In the genomic region with DNA sequence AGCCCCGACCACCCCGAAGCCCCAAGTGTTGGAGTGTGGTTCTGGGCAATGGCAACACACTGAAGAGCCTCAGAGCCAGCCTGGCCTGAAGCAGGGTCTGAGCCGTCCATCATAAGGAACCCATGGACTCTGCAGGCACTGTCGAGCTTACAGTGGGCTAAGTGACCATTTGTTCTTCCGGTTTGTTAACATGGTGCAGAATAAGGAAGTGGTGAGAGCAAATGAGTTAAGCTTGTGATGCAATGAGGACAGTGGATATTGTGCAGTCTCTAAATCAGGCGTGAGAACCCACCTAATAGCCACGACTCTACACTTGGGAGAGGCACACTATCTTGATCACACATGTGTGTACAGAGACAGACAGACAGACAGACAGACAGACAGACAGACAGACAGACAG, we compare ENCODE assay signal across 25 mouse cellular contexts. TPM values are rescaled to one million over a fixed set of nuclear protein-coding genes. Genes with fewer than 3 reads are reported as not detected.
A peak's percentile ranks its signal among the peaks of the same experiment; 100 is the strongest.
DNase-seq lines count a peak whose midpoint lies in the region; ATAC-seq and TF ChIP-seq lines count a peak whose summit lies in the region.
"Had no signal": no experiment of that assay in that cellular context is flagged by ENCODE, and none has a peak within 500 bp of the region (broad histone marks: within the 10 kb centered on the region; RNA-seq: fewer than 3 reads in every experiment).

No protein-coding gene starts in this region.

- no peak overlapping the region for H3K4me3 ChIP-seq in liver, embryonic 13.5 days (replicated peaks)
- peak overlapping the region; percentile 22; the same call in 1 of the 2 replicates for H3K4me3 ChIP-seq in bone marrow macrophage, adult 2 months (ENCODE audit: insufficient read depth, low read length)
- H3K4me3 ChIP-seq in megakaryocyte, embryonic 14.5 days (replicated peaks) = peak overlapping the region; percentile 29
- no peak overlapping the region for H3K4me3 ChIP-seq in embryonic facial prominence, embryonic 10.5 days
- H3K4me3 ChIP-seq: forebrain, embryonic 12.5 days; heart, embryonic 15.5 days; midbrain, embryonic 12.5 days had no signal

- no peak overlapping the region for H3K9ac ChIP-seq in liver, embryonic 13.5 days
- H3K9ac ChIP-seq: forebrain, embryonic 12.5 days; heart, embryonic 15.5 days; liver, embryonic 14.5 days; midbrain, embryonic 12.5 days had no signal

- no peaks in the 10 kb centered on the region for H3K9me3 ChIP-seq in liver, embryonic 13.5 days (replicated peaks)
- no peaks in the 10 kb centered on the region for H3K9me3 ChIP-seq in megakaryocyte, embryonic 14.5 days
- no peaks in the 10 kb centered on the region for H3K9me3 ChIP-seq in embryonic facial prominence, embryonic 10.5 days
- H3K9me3 ChIP-seq: forebrain, embryonic 12.5 days; heart, embryonic 15.5 days; midbrain, embryonic 12.5 days had no signal

- no peaks in the 10 kb centered on the region for H3K36me3 ChIP-seq in liver, embryonic 13.5 days
- H3K36me3 ChIP-seq in megakaryocyte, embryonic 14.5 days (replicated peaks; ENCODE audit: low read length) = no peaks in the 10 kb centered on the region
- H3K36me3 ChIP-seq in embryonic facial prominence, embryonic 10.5 days (replicated peaks) = no peaks in the 10 kb centered on the region
- H3K36me3 ChIP-seq: forebrain, embryonic 12.5 days; heart, embryonic 15.5 days; midbrain, embryonic 12.5 days had no signal

- no peaks in the 10 kb centered on the region for H3K4me1 ChIP-seq in liver, embryonic 13.5 days (replicated peaks)
- H3K4me1 ChIP-seq in bone marrow macrophage, adult 2 months (ENCODE audit: control insufficient read depth, insufficient read depth, low read length) = peaks cover 13% of the 10 kb centered on the region
- H3K4me1 ChIP-seq in megakaryocyte, embryonic 14.5 days = peaks cover 11% of the 10 kb centered on the region
- H3K4me1 ChIP-seq in embryonic facial prominence, embryonic 10.5 days = peaks cover 6% of the 10 kb centered on the region; the same call in 1 of the 2 replicates
- H3K4me1 ChIP-seq: forebrain, embryonic 12.5 days; heart, embryonic 15.5 days; midbrain, embryonic 12.5 days had no signal

- no peak for DNase-seq in liver, embryonic 13.5 days
- no peak for DNase-seq in liver
- peak; percentile 79 for DNase-seq in 416B (ENCODE audit: low read depth)
- no peak for DNase-seq in cerebellum, postnatal 36 days
- DNase-seq in embryonic facial prominence, embryonic 10.5 days (ENCODE audit: low spot score) = no peak
- no peak for DNase-seq in left cerebral cortex, postnatal 10 days (ENCODE audit: extremely low spot score in 1 of 2, low spot score in 2 of 2)
- DNase-seq: adrenal gland, adult 8-10 months; cerebellum, postnatal 10 days; heart, postnatal 4 days; kidney, adult 18-20 months; kidney, postnatal 10 days; left cerebral cortex, postnatal 4 days; retina, postnatal 1 day had no signal

- TF ChIP-seq CTCF in bone marrow macrophage, adult 2 months (IDR thresholded peaks at IDR 0.05; ENCODE audit: low read depth, low read length) = no peak

- no peak for TF ChIP-seq POLR2A in bone marrow macrophage, adult 2 months (IDR thresholded peaks at IDR 0.05; ENCODE audit: borderline replicate concordance, low read depth, low read length)

- intact Hi-C loops in left cerebral cortex, postnatal 10 days (cut with DNase I) = no loop called here

- H3K4me2 ChIP-seq in liver, embryonic 13.5 days = no peak overlapping the region
- H3K4me2 ChIP-seq: forebrain, embryonic 12.5 days; heart, embryonic 15.5 days; midbrain, embryonic 12.5 days had no signal

- 24% methylated on average over 7 of the region's 7 CpGs for WGBS in liver, embryonic 13.5 days (ENCODE audit: insufficient replicate concordance)
- 77% methylated on average over 7 of the region's 7 CpGs for WGBS in embryonic facial prominence, embryonic 10.5 days

- no peak overlapping the region for H3K27ac ChIP-seq in liver, embryonic 13.5 days
- H3K27ac ChIP-seq in bone marrow macrophage, adult 2 months (ENCODE audit: insufficient read depth, low read depth, low read length) = peak overlapping the region; percentile 66
- no peak overlapping the region for H3K27ac ChIP-seq in embryonic facial prominence, embryonic 10.5 days (replicated peaks)
- H3K27ac ChIP-seq: forebrain, embryonic 12.5 days; heart, embryonic 15.5 days; hindbrain, postnatal 0 days; liver, embryonic 14.5 days; midbrain, embryonic 12.5 days had no signal

- ATAC-seq in liver, embryonic 13.5 days (ENCODE audit: low read depth) = 0 out of 2 replicates have a peak, but pooled peaks have one; percentile 29
- ATAC-seq: hindbrain, postnatal 0 days had no signal

- H3K27me3 ChIP-seq in liver, embryonic 13.5 days = no peaks in the 10 kb centered on the region
- peaks cover 30% of the 10 kb centered on the region for H3K27me3 ChIP-seq in megakaryocyte, embryonic 14.5 days (replicated peaks)
- H3K27me3 ChIP-seq in embryonic facial prominence, embryonic 10.5 days (replicated peaks; ENCODE audit: low read depth, poor library complexity, severe bottlenecking) = no peaks in the 10 kb centered on the region
- H3K27me3 ChIP-seq: Patski had no signal

RNA-seq across cellular contexts. Expression of gene Fut4, which starts 6.4 kb away (rescaled TPM):
- 0.64 and 0.69 TPM in 2 replicates for polyA plus RNA-seq in liver, embryonic 13.5 days (2015; fragmentation: Nextera tagmentation; extraction: Ambion mirVana)
- 2.4 and 3.0 TPM in 2 replicates for polyA plus RNA-seq in bone marrow macrophage, adult 2 months (2012; ENCODE audit: insufficient read depth, insufficient read length, missing spikeins)
- polyA plus RNA-seq in megakaryocyte, embryonic 14.5 days (2012; ENCODE audit: insufficient read depth, low replicate concordance) = 0.02 TPM in 1 of 2 replicates, not detected in the other
- polyA plus RNA-seq in embryonic facial prominence, embryonic 10.5 days (2016; fragmentation: Nextera tagmentation; extraction: Ambion mirVana) = 6.3 and 7.6 TPM in 2 replicates
- total RNA-seq in left cerebral cortex, postnatal 10 days (2021) = under 1 TPM; 0.49 to 0.54 TPM

RNA-seq across cellular contexts. Expression of gene 1700012B09Rik, which starts 12.2 kb away (rescaled TPM):
- not detected in 2 replicates for polyA plus RNA-seq in liver, embryonic 13.5 days (2015; fragmentation: Nextera tagmentation; extraction: Ambion mirVana)
- not detected in 2 replicates for polyA plus RNA-seq in bone marrow macrophage, adult 2 months (2012; ENCODE audit: insufficient read depth, insufficient read length, missing spikeins)
- not detected in 2 replicates for polyA plus RNA-seq in megakaryocyte, embryonic 14.5 days (2012; ENCODE audit: insufficient read depth, low replicate concordance)
- 0.23 and 0.54 TPM in 2 replicates for polyA plus RNA-seq in embryonic facial prominence, embryonic 10.5 days (2016; fragmentation: Nextera tagmentation; extraction: Ambion mirVana)
- total RNA-seq in left cerebral cortex, postnatal 10 days (2021) = not detected
- total RNA-seq: adrenal gland, adult 8-10 months; gastrocnemius, adult 8-10 months; heart, adult 8-10 months; heart, postnatal 4 days; left cerebral cortex, adult 18-20 months had no signal
- polyA plus RNA-seq: liver, embryonic 14.5 days; Patski had no signal

RNA-seq across cellular contexts. Expression of gene Piwil4, which starts 18.1 kb away (rescaled TPM):
- polyA plus RNA-seq in liver, embryonic 13.5 days (2015; fragmentation: Nextera tagmentation; extraction: Ambion mirVana) = 0.07 and 0.09 TPM in 2 replicates
- polyA plus RNA-seq in bone marrow macrophage, adult 2 months (2012; ENCODE audit: insufficient read depth, insufficient read length, missing spikeins) = not detected in 2 replicates
- not detected in 2 replicates for polyA plus RNA-seq in megakaryocyte, embryonic 14.5 days (2012; ENCODE audit: insufficient read depth, low replicate concordance)
- 0.23 TPM in 1 of 2 replicates, not detected in the other for polyA plus RNA-seq in embryonic facial prominence, embryonic 10.5 days (2016; fragmentation: Nextera tagmentation; extraction: Ambion mirVana)
- under 1 TPM in 1 of 2 experiments, not detected in 1; 0.10 TPM for total RNA-seq in left cerebral cortex, postnatal 10 days (2021)
- total RNA-seq: gastrocnemius, adult 8-10 months; heart, adult 8-10 months; heart, postnatal 4 days; layer of hippocampus, adult 8-10 months; left cerebral cortex, adult 18-20 months had no signal

RNA-seq across cellular contexts. Expression of gene Mre11a, which starts 25.9 kb away (rescaled TPM):
- 22.6 and 27.6 TPM in 2 replicates for polyA plus RNA-seq in liver, embryonic 13.5 days (2015; fragmentation: Nextera tagmentation; extraction: Ambion mirVana)
- 22.0 and 25.2 TPM in 2 replicates for polyA plus RNA-seq in bone marrow macrophage, adult 2 months (2012; ENCODE audit: insufficient read depth, insufficient read length, missing spikeins)
- 2.3 and 2.8 TPM in 2 replicates for polyA plus RNA-seq in megakaryocyte, embryonic 14.5 days (2012; ENCODE audit: insufficient read depth, low replicate concordance)
- 38.5 and 42.0 TPM in 2 replicates for polyA plus RNA-seq in embryonic facial prominence, embryonic 10.5 days (2016; fragmentation: Nextera tagmentation; extraction: Ambion mirVana)
- total RNA-seq in left cerebral cortex, postnatal 10 days (2021) = 10 to 100 TPM; 10.2 to 11.3 TPM

RNA-seq across cellular contexts. Expression of gene Ankrd49, which starts 26.1 kb away (rescaled TPM):
- 36.2 and 42.2 TPM in 2 replicates for polyA plus RNA-seq in liver, embryonic 13.5 days (2015; fragmentation: Nextera tagmentation; extraction: Ambion mirVana)
- 12.7 and 19.1 TPM in 2 replicates for polyA plus RNA-seq in bone marrow macrophage, adult 2 months (2012; ENCODE audit: insufficient read depth, insufficient read length, missing spikeins)
- polyA plus RNA-seq in megakaryocyte, embryonic 14.5 days (2012; ENCODE audit: insufficient read depth, low replicate concordance) = 5.4 and 6.1 TPM in 2 replicates
- polyA plus RNA-seq in embryonic facial prominence, embryonic 10.5 days (2016; fragmentation: Nextera tagmentation; extraction: Ambion mirVana) = 48.5 and 50.0 TPM in 2 replicates
- 10 to 100 TPM; 18.7 to 19.9 TPM for total RNA-seq in left cerebral cortex, postnatal 10 days (2021)

Comparison
In these comparisons a context has a peak if more than half of its experiments do, and no peak if none do; other contexts are left out.
1. H3K4me3 ChIP-seq: peak in bone marrow macrophage, adult 2 months (single experiment) and megakaryocyte, embryonic 14.5 days (single experiment); none in liver, embryonic 13.5 days (single experiment) and embryonic facial prominence, embryonic 10.5 days (single experiment).